Mouse (Mus musculus) brain, embryonic 14.5 days (tissue): ENCODE measurements at regions not wholly inside any gene's neighbourhood (a gene's known extent, or its start where the extent isn't known, plus 50 kb on each side); places are given as distances from the start of the nearest gene placed in this dataset.

Experiments
- CTCF ChIP-seq: fragments of 200-500 bp; IDR thresholded peaks from 2 replicates; pipeline ENCODE4 v1.5.1; 2012; ENCODE audit warnings: inconsistent platforms, mild to moderate bottlenecking, moderate library complexity, borderline replicate concordance; ENCODE audit not compliant: insufficient read depth, insufficient read length; ENCODE audit errors: extremely low read depth
- POLR2A ChIP-seq: fragments of 200-500 bp; IDR thresholded peaks from 2 replicates; pipeline ENCODE4 v1.6.1; 2012; ENCODE audit warnings: mild to moderate bottlenecking, inconsistent platforms, borderline replicate concordance; ENCODE audit not compliant: poor library complexity, insufficient read depth, insufficient read length, severe bottlenecking; ENCODE audit errors: extremely low read depth

- TF ChIP-seq CTCF = no peak
- no peak for TF ChIP-seq POLR2A
These were observed 245.4 kb downstream of the Pik3r1 start for GRCm38 (mm10) chr13:101522597-101522996.
